Mouse (Mus musculus): ENCODE results near the gene Ube2c. TPM values are rescaled to one million over a fixed set of nuclear protein-coding genes. Genes with fewer than 3 reads are reported as not detected.

The Ube2c gene
- 575 and 639 TPM in 2 replicates for polyA plus RNA-seq (2016; fragmentation: Nextera tagmentation; extraction: Ambion mirVana)

GRCm38 (mm10) chr2:164769258-164770037, at the start of gene Ube2c:
Gene Ube2c (plus strand): TSS chr2:164769898.
- H3K36me3 ChIP-seq = peaks cover 70% of the 10 kb centered on the region
- 2% methylated on average over 53 of the region's 53 CpGs for WGBS

GRCm38 (mm10) chr2:164723276-164723675, 46.4 kb upstream of the Ube2c start:
- 68% methylated on average over 4 of the region's 4 CpGs for WGBS
- Histone ChIP-seq H3K4me1 (no peaks in the 10 kb centered on the region), H3K36me3 (no peaks in the 10 kb centered on the region), H3K27me3 (ENCODE audit: low read depth, poor library complexity, severe bottlenecking) (no peaks in the 10 kb centered on the region), H3K27ac (replicated peaks) (no peak overlapping the region), H3K4me3 (no peak overlapping the region), H3K9me3 (replicated peaks) (no peaks in the 10 kb centered on the region)
- no peak for DNase-seq (ENCODE audit: low spot score)

More at GRCm38 (mm10) chr2:164769258-164770037, at the start of gene Ube2c:
- peak; percentile 99 for DNase-seq (ENCODE audit: low spot score)
- peaks cover 26% of the 10 kb centered on the region for H3K4me1 ChIP-seq
- peak within 1 kb of the TSS; percentile 99 for H3K4me3 ChIP-seq
- H3K27me3 ChIP-seq (ENCODE audit: low read depth, poor library complexity, severe bottlenecking) = no peaks in the 10 kb centered on the region
- H3K9me3 ChIP-seq (replicated peaks) = no peaks in the 10 kb centered on the region
- H3K27ac ChIP-seq (replicated peaks) = peak within 1 kb of the TSS; percentile 98

GRCm38 (mm10) chr2:164725895-164726619, 43.6 kb upstream of the Ube2c start:
- DNase-seq (ENCODE audit: low spot score) = peak; percentile 64
- no peak overlapping the region for H3K4me3 ChIP-seq
- WGBS = 30% methylated on average over 6 of the region's 6 CpGs

GRCm38 (mm10) chr2:164731719-164732118, 38.0 kb upstream of the Ube2c start:
- Histone ChIP-seq H3K27me3 (ENCODE audit: low read depth, poor library complexity, severe bottlenecking) (no peaks in the 10 kb centered on the region; the same call in 1 of the 2 replicates), H3K4me3 (no peak overlapping the region), H3K27ac (replicated peaks) (no peak overlapping the region), H3K4me1 (no peaks in the 10 kb centered on the region), H3K9me3 (replicated peaks) (no peaks in the 10 kb centered on the region), H3K36me3 (no peaks in the 10 kb centered on the region)
- WGBS = 85% methylated on average over 5 of the region's 5 CpGs
- DNase-seq (ENCODE audit: low spot score) = no peak

More at GRCm38 (mm10) chr2:164725895-164726619, 43.6 kb upstream of the Ube2c start:
- H3K36me3 ChIP-seq = no peaks in the 10 kb centered on the region
- no peaks in the 10 kb centered on the region for H3K27me3 ChIP-seq (ENCODE audit: low read depth, poor library complexity, severe bottlenecking)
- no peak overlapping the region for H3K27ac ChIP-seq (replicated peaks)
- no peaks in the 10 kb centered on the region for H3K4me1 ChIP-seq
- no peaks in the 10 kb centered on the region for H3K9me3 ChIP-seq (replicated peaks)

- H3K27me3 ChIP-seq (ENCODE audit: low read depth, poor library complexity, severe bottlenecking) = no peaks in the 10 kb centered on the region; the same call in 1 of the 2 replicates
- no peak for DNase-seq (ENCODE audit: low spot score)
- H3K36me3 ChIP-seq = no peaks in the 10 kb centered on the region
- WGBS = 82% methylated on average over 2 of the region's 2 CpGs
- no peaks in the 10 kb centered on the region for H3K9me3 ChIP-seq (replicated peaks)
- no peaks in the 10 kb centered on the region for H3K4me1 ChIP-seq
- no peak overlapping the region for H3K4me3 ChIP-seq
- H3K27ac ChIP-seq (replicated peaks) = no peak overlapping the region
These were observed 36.4 kb upstream of the Ube2c start for GRCm38 (mm10) chr2:164733259-164733658.

- Histone ChIP-seq H3K4me3 (no peak overlapping the region), H3K27me3 (ENCODE audit: low read depth, poor library complexity, severe bottlenecking) (no peaks in the 10 kb centered on the region; the same call in 1 of the 2 replicates), H3K9me3 (replicated peaks) (no peaks in the 10 kb centered on the region), H3K36me3 (no peaks in the 10 kb centered on the region), H3K4me1 (no peaks in the 10 kb centered on the region), H3K27ac (replicated peaks) (no peak overlapping the region)
- no peak for DNase-seq (ENCODE audit: low spot score)
- 88% methylated on average over 5 of the region's 5 CpGs for WGBS
These were observed 34.9 kb upstream of the Ube2c start for GRCm38 (mm10) chr2:164734839-164735238.

GRCm38 (mm10) chr2:164735446-164735845, 34.3 kb upstream of the Ube2c start:
- 88% methylated on average over 5 of the region's 5 CpGs for WGBS

GRCm38 (mm10) chr2:164737377-164738090, 32.2 kb upstream of the Ube2c start:
- no peak for DNase-seq (ENCODE audit: low spot score)

More at GRCm38 (mm10) chr2:164735446-164735845, 34.3 kb upstream of the Ube2c start:
- Histone ChIP-seq H3K27me3 (ENCODE audit: low read depth, poor library complexity, severe bottlenecking) (no peaks in the 10 kb centered on the region; the same call in 1 of the 2 replicates), H3K4me3 (no peak overlapping the region), H3K9me3 (replicated peaks) (no peaks in the 10 kb centered on the region), H3K36me3 (no peaks in the 10 kb centered on the region), H3K27ac (replicated peaks) (no peak overlapping the region), H3K4me1 (no peaks in the 10 kb centered on the region)
- no peak for DNase-seq (ENCODE audit: low spot score)

GRCm38 (mm10) chr2:164739876-164740275, 29.8 kb upstream of the Ube2c start:
- 59% methylated on average over 7 of the region's 7 CpGs for WGBS
- Histone ChIP-seq H3K27me3 (ENCODE audit: low read depth, poor library complexity, severe bottlenecking) (peaks cover 4% of the 10 kb centered on the region), H3K4me1 (peaks cover 1% of the 10 kb centered on the region), H3K4me3 (no peak overlapping the region), H3K9me3 (replicated peaks) (no peaks in the 10 kb centered on the region), H3K36me3 (no peaks in the 10 kb centered on the region), H3K27ac (replicated peaks) (no peak overlapping the region)
- no peak for DNase-seq (ENCODE audit: low spot score)

More at GRCm38 (mm10) chr2:164737377-164738090, 32.2 kb upstream of the Ube2c start:
- Histone ChIP-seq H3K9me3 (replicated peaks) (no peaks in the 10 kb centered on the region), H3K36me3 (no peaks in the 10 kb centered on the region), H3K4me1 (no peaks in the 10 kb centered on the region), H3K27me3 (ENCODE audit: low read depth, poor library complexity, severe bottlenecking) (no peaks in the 10 kb centered on the region), H3K4me3 (no peak overlapping the region), H3K27ac (replicated peaks) (no peak overlapping the region)
- 77% methylated on average over 3 of the region's 3 CpGs for WGBS

- H3K27me3 ChIP-seq (ENCODE audit: low read depth, poor library complexity, severe bottlenecking) = peaks cover 4% of the 10 kb centered on the region
These were observed 24.7 kb upstream of the Ube2c start for GRCm38 (mm10) chr2:164744987-164745386.

GRCm38 (mm10) chr2:164745843-164746479, 23.7 kb upstream of the Ube2c start, which contains the start of the genes Wfdc3 and Dnttip1:
Gene Wfdc3 (minus strand): TSS chr2:164745931.
Gene Dnttip1 (plus strand): TSS chr2:164745983.
- 1% methylated on average over 70 of the region's 70 CpGs for WGBS

More at GRCm38 (mm10) chr2:164744987-164745386, 24.7 kb upstream of the Ube2c start:
- Histone ChIP-seq H3K4me3 (peak overlapping the region; percentile 92), H3K27ac (replicated peaks) (no peak overlapping the region), H3K4me1 (peaks cover 29% of the 10 kb centered on the region), H3K9me3 (replicated peaks) (no peaks in the 10 kb centered on the region), H3K36me3 (peaks cover 28% of the 10 kb centered on the region)
- WGBS = 79% methylated on average over 13 of the region's 13 CpGs
- DNase-seq (ENCODE audit: low spot score) = no peak

GRCm38 (mm10) chr2:164746693-164747092, 23.0 kb upstream of the Ube2c start:
- WGBS = 63% methylated on average over 8 of the region's 8 CpGs
- 0 out of 2 replicates have a peak overlapping the region, but pooled peaks have one; percentile 93 for H3K27ac ChIP-seq (replicated peaks)

More at GRCm38 (mm10) chr2:164745843-164746479, 23.7 kb upstream of the Ube2c start, which contains the start of the genes Wfdc3 and Dnttip1:
- no peaks in the 10 kb centered on the region for H3K9me3 ChIP-seq (replicated peaks)
- peak; percentile 94 for DNase-seq (ENCODE audit: low spot score)
- H3K4me1 ChIP-seq = peaks cover 29% of the 10 kb centered on the region
- H3K36me3 ChIP-seq = peaks cover 37% of the 10 kb centered on the region
- peak within 1 kb of the TSS; percentile 92 for H3K4me3 ChIP-seq
- H3K27me3 ChIP-seq (ENCODE audit: low read depth, poor library complexity, severe bottlenecking) = peaks cover 4% of the 10 kb centered on the region
- peak within 1 kb of the TSS; percentile 93 for H3K27ac ChIP-seq (replicated peaks)

More at GRCm38 (mm10) chr2:164746693-164747092, 23.0 kb upstream of the Ube2c start:
- no peak for DNase-seq (ENCODE audit: low spot score)
- peaks cover 4% of the 10 kb centered on the region for H3K27me3 ChIP-seq (ENCODE audit: low read depth, poor library complexity, severe bottlenecking)
- no peaks in the 10 kb centered on the region for H3K9me3 ChIP-seq (replicated peaks)
- H3K4me1 ChIP-seq = peaks cover 29% of the 10 kb centered on the region
- H3K36me3 ChIP-seq = peaks cover 45% of the 10 kb centered on the region
- H3K4me3 ChIP-seq = peak overlapping the region; percentile 92

Data from midbrain, embryonic 10.5 days (tissue).